In genomic region chr7:140820173-140820572, GRCm38 (mm10) we compare ENCODE assay signal across 31 mouse cellular contexts. TPM values are rescaled to one million over a fixed set of nuclear protein-coding genes. Genes with fewer than 3 reads are reported as not detected.
A peak's percentile ranks its signal among the peaks of the same experiment; 100 is the strongest.
DNase-seq lines count a peak whose midpoint lies in the region; ATAC-seq and TF ChIP-seq lines count a peak whose summit lies in the region.
"Had no signal": no experiment of that assay in that cellular context is flagged by ENCODE, and none has a peak within 500 bp of the region (broad histone marks: within the 10 kb centered on the region; RNA-seq: fewer than 3 reads in every experiment).

No protein-coding gene starts in this region.

- ATAC-seq in midbrain, embryonic 16.5 days: no peak
- ATAC-seq: activated CD4-positive, CD25-positive, alpha-beta regulatory T cell, adult 4 months; forebrain, embryonic 13.5 days had no signal

- peak overlapping the region; percentile 39 for H3K4me2 ChIP-seq in midbrain, embryonic 16.5 days (ENCODE audit: low read length)
- H3K4me2 ChIP-seq: forebrain, embryonic 13.5 days; kidney, embryonic 15.5 days; limb, embryonic 13.5 days; liver, embryonic 13.5 days; lung, embryonic 14.5 days had no signal

- no peak overlapping the region for H3K9ac ChIP-seq in midbrain, embryonic 16.5 days (ENCODE audit: low read depth, low read length)
- H3K9ac ChIP-seq: forebrain, embryonic 13.5 days; kidney, embryonic 15.5 days; limb, embryonic 13.5 days; liver, embryonic 13.5 days; lung, embryonic 14.5 days had no signal

- H3K36me3 ChIP-seq in midbrain, embryonic 16.5 days (ENCODE audit: control insufficient read depth, insufficient read depth, low read length): peaks cover 2% of the 10 kb centered on the region; the same call in 1 of the 2 replicates
- H3K36me3 ChIP-seq: heart, embryonic 10.5 days; kidney, embryonic 15.5 days; limb, embryonic 13.5 days; liver, embryonic 13.5 days had no signal

- TF ChIP-seq CTCF in brain, embryonic 14.5 days (IDR thresholded peaks at IDR 0.05; ENCODE audit: borderline replicate concordance, extremely low read depth, insufficient read depth, insufficient read length): no peak

- DNase-seq in left cerebral cortex, postnatal 4 days: peak; percentile 51
- DNase-seq in left cerebral cortex, adult 9 months (ENCODE audit: low spot score in 2 of 2): no peak
- DNase-seq in MN1 (ENCODE audit: low spot score): peak; percentile 22
- DNase-seq in brain, embryonic 14.5 days (ENCODE audit: low read depth): peak; percentile 40
- no peak for DNase-seq in thymus, postnatal 36 days
- no peak for DNase-seq in thymus, postnatal 14 days
- DNase-seq: adrenal gland, adult 8-10 months; cerebellum, adult 8-10 months; kidney, adult 11 months; kidney, postnatal 36 days; layer of hippocampus, postnatal 36 days; liver, embryonic 13.5 days; lung, embryonic 14.5 days; right cerebral cortex, postnatal 14 days had no signal

- H3K27ac ChIP-seq in midbrain, embryonic 16.5 days (ENCODE audit: low read length): no peak overlapping the region
- H3K27ac ChIP-seq: forebrain, embryonic 13.5 days; heart, embryonic 10.5 days; kidney, embryonic 15.5 days; limb, embryonic 13.5 days; liver, embryonic 13.5 days had no signal

- peaks cover 18% of the 10 kb centered on the region for H3K4me1 ChIP-seq in midbrain, embryonic 16.5 days (ENCODE audit: control insufficient read depth, insufficient read depth, low read length)

- H3K27me3 ChIP-seq in midbrain, embryonic 16.5 days (ENCODE audit: control insufficient read depth, insufficient read depth, low read depth, low read length): no peaks in the 10 kb centered on the region
- H3K27me3 ChIP-seq: forebrain, embryonic 13.5 days; kidney, embryonic 15.5 days; limb, embryonic 13.5 days had no signal

- intact Hi-C loops in left cerebral cortex, postnatal 4 days (cut with DNase I): loop anchor here (10.0 kb wide), 1 partner anchor 745 kb away; no protein-coding TSS in a partner anchor

- H3K4me3 ChIP-seq in midbrain, embryonic 16.5 days (ENCODE audit: low read depth, low read length): no peak overlapping the region
- H3K4me3 ChIP-seq: forebrain, embryonic 13.5 days; heart, embryonic 10.5 days; kidney, embryonic 15.5 days; limb, embryonic 13.5 days; liver, embryonic 13.5 days; megakaryocyte, embryonic 14.5 days had no signal

- 74% methylated on average over 4 of the region's 4 CpGs for WGBS in midbrain, embryonic 16.5 days

- no peak for TF ChIP-seq POLR2A in brain, embryonic 14.5 days (IDR thresholded peaks at IDR 0.05; ENCODE audit: borderline replicate concordance, extremely low read depth, insufficient read depth, insufficient read length, poor library complexity, severe bottlenecking)

- H3K9me3 ChIP-seq in midbrain, embryonic 16.5 days (replicated peaks; ENCODE audit: control insufficient read depth, low read length, poor library complexity, severe bottlenecking): no peaks in the 10 kb centered on the region
- H3K9me3 ChIP-seq: forebrain, embryonic 13.5 days; heart, embryonic 10.5 days; kidney, embryonic 15.5 days; limb, embryonic 13.5 days; liver, embryonic 13.5 days; megakaryocyte, embryonic 14.5 days had no signal

RNA-seq across cellular contexts. Expression of gene Zfp941, which starts 1.8 kb away (rescaled TPM):
- total RNA-seq in left cerebral cortex, postnatal 4 days (2021): 10 to 100 TPM; 10.9 to 15.0 TPM
- 7.7 and 12.8 TPM in 2 replicates for polyA plus RNA-seq in brain, embryonic 14.5 days (2012; rRNA removed)
- polyA plus RNA-seq in midbrain, embryonic 16.5 days (2015; fragmentation: Nextera tagmentation; extraction: Ambion mirVana): 37.0 and 38.4 TPM in 2 replicates
- total RNA-seq: MEL; neutrophil, adult 5-6 weeks had no signal

RNA-seq across cellular contexts. Expression of gene Urah, which starts 14.6 kb away (rescaled TPM):
- not detected for total RNA-seq in left cerebral cortex, postnatal 4 days (2021)
- 0.25 TPM in 1 of 2 replicates, not detected in the other for polyA plus RNA-seq in brain, embryonic 14.5 days (2012; rRNA removed)
- not detected in 2 replicates for polyA plus RNA-seq in midbrain, embryonic 16.5 days (2015; fragmentation: Nextera tagmentation; extraction: Ambion mirVana)
- total RNA-seq: gastrocnemius, adult 8-10 months; hematopoietic stem cell, adult 5-6 weeks; MEL; neutrophil, adult 5-6 weeks had no signal
- polyA plus RNA-seq: activated CD4-positive, CD25-positive, alpha-beta regulatory T cell, adult 4 months; C2C12; forebrain, embryonic 13.5 days had no signal

RNA-seq across cellular contexts. Expression of gene Scgb1c1, which starts 25.2 kb away (rescaled TPM):
- not detected for total RNA-seq in left cerebral cortex, postnatal 4 days (2021)
- 0.23 TPM in 1 of 2 replicates, not detected in the other for polyA plus RNA-seq in brain, embryonic 14.5 days (2012; rRNA removed)
- not detected in 2 replicates for polyA plus RNA-seq in midbrain, embryonic 16.5 days (2015; fragmentation: Nextera tagmentation; extraction: Ambion mirVana)
- total RNA-seq: adrenal gland, adult 8-10 months; gastrocnemius, adult 8-10 months; hematopoietic stem cell, adult 5-6 weeks; layer of hippocampus, adult 8-10 months; layer of hippocampus, postnatal 36 days; left cerebral cortex, postnatal 14 days; MEL; neutrophil, adult 5-6 weeks had no signal
- polyA plus RNA-seq: activated CD4-positive, CD25-positive, alpha-beta regulatory T cell, adult 4 months; C2C12; forebrain, embryonic 13.5 days; heart, embryonic 10.5 days; kidney, embryonic 15.5 days; limb, embryonic 13.5 days; liver, embryonic 13.5 days; lung, embryonic 14.5 days had no signal

RNA-seq across cellular contexts. Expression of gene Odf3, which starts 27.4 kb away (rescaled TPM):
- not detected for total RNA-seq in left cerebral cortex, postnatal 4 days (2021)
- 0.06 and 0.07 TPM in 2 replicates for polyA plus RNA-seq in brain, embryonic 14.5 days (2012; rRNA removed)
- not detected in 2 replicates for polyA plus RNA-seq in midbrain, embryonic 16.5 days (2015; fragmentation: Nextera tagmentation; extraction: Ambion mirVana)
- total RNA-seq: gastrocnemius, adult 8-10 months; hematopoietic stem cell, adult 5-6 weeks; layer of hippocampus, adult 8-10 months; layer of hippocampus, postnatal 36 days; left cerebral cortex, postnatal 14 days; MEL; neutrophil, adult 5-6 weeks had no signal
- polyA plus RNA-seq: activated CD4-positive, CD25-positive, alpha-beta regulatory T cell, adult 4 months; embryonic facial prominence, embryonic 14.5 days; forebrain, embryonic 13.5 days; heart, embryonic 10.5 days; heart, postnatal 0 days; kidney, embryonic 15.5 days; limb, embryonic 13.5 days; liver, embryonic 13.5 days; lung, embryonic 14.5 days; thymus, postnatal 0 days had no signal

RNA-seq across cellular contexts. Expression of gene Syce1, which starts 32.5 kb away (rescaled TPM):
- under 1 TPM in 1 of 2 experiments, not detected in 1; 0.24 TPM for total RNA-seq in left cerebral cortex, postnatal 4 days (2021)
- 0.15 and 0.18 TPM in 2 replicates for polyA plus RNA-seq in brain, embryonic 14.5 days (2012; rRNA removed)
- 0.34 and 0.36 TPM in 2 replicates for polyA plus RNA-seq in midbrain, embryonic 16.5 days (2015; fragmentation: Nextera tagmentation; extraction: Ambion mirVana)
- total RNA-seq: adrenal gland, adult 8-10 months; gastrocnemius, adult 8-10 months; MEL; neutrophil, adult 5-6 weeks had no signal
- polyA plus RNA-seq: C2C12; forebrain, embryonic 13.5 days; lung, embryonic 14.5 days had no signal

Comparison
In these comparisons a context has a peak if more than half of its experiments do, and no peak if none do; other contexts are left out.
1. DNase-seq: peak in left cerebral cortex, postnatal 4 days (single experiment), MN1 (single experiment) and brain, embryonic 14.5 days (single experiment); none in left cerebral cortex, adult 9 months (0 of 2), thymus, postnatal 36 days (0 of 2) and thymus, postnatal 14 days (single experiment).